Mouse (Mus musculus) cerebellum, postnatal 10 days (tissue): ENCODE data around the gene Cog3.
A peak's percentile ranks its signal among the peaks of the same experiment; 100 is the strongest.

ENCODE experiments used
- DNase-seq, 2 experiments: peaks; one replicate each; pipeline ENCODE4 v3.0.0; 2021; ENCODE audit warnings: mixed read lengths in 2 of 2

Cog3 gene

DNA sequence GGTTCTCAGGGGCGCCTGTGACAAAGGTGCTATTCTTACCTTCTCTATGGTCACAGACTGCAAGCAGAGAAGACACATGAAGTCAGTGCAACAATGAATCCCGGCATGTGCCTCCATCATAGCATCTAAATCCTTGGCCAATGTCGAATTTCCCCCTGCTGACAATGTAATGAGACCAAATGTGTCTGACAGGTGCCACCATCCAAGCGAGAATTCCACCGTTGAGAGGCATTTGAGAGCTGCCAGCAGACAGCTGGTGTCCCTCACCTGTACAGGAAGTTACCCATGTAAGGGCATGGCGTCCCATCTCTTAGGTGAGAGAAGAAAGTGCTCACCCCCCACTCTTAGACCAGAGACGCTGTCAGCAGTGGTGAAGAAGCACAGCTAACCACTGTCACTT lies 4.1 kb upstream of the Cog3 start:
- peak; percentile 78 for DNase-seq

- peak in 1 of 2 experiments; percentile 15 for DNase-seq
These were observed 3.5 kb upstream of the Cog3 start for GRCm38 (mm10) chr14:75757821-75758220.

GRCm38 (mm10) chr14:75756971-75757370 lies 2.7 kb upstream of the Cog3 start:
- DNase-seq, result no peak

GRCm38 (mm10) chr14:75753206-75753605 lies 1.1 kb downstream of the Cog3 start:
- DNase-seq, result no peak

DNA sequence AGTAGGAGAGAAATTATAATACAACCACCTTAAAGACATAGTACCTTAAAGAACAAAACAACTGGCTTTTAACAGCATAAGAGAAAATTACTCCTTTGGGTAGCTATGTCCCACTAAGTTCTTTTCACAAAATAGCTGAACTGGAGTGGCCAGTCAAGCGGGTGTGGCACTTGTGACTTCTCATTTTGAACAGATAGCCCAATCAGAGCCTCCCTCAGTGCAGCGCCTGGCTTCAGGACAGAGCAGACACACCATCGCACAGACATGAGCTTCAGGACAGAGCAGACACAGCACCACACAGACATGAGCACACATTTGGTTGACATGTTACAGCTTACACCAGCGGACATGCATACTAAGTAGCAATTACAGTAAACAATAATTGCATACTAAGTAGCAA lies 3.3 kb downstream of the Cog3 start:
- no peak for DNase-seq

DNA sequence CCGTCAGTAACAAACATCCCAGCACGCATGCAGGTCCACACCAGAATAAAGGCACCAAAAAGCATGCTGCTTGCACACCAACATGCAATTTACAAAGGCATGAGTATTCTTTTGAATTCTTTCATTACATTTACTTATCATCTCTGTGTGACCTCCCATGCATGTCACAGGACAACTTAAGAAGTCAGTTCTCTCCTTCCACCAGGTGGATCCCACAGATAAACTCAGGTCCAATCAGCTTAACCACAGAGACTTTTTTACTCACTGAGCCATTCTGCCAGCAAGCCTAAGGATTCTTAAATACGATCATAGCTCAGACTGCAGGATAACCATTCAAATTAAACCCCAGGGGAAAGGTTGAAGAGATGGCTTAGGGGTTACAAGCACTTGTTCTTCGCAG lies 5.2 kb downstream of the Cog3 start:
- no peak for DNase-seq

- no peak for DNase-seq
These were observed 6.4 kb downstream of the Cog3 start for GRCm38 (mm10) chr14:75747960-75748359.

DNA sequence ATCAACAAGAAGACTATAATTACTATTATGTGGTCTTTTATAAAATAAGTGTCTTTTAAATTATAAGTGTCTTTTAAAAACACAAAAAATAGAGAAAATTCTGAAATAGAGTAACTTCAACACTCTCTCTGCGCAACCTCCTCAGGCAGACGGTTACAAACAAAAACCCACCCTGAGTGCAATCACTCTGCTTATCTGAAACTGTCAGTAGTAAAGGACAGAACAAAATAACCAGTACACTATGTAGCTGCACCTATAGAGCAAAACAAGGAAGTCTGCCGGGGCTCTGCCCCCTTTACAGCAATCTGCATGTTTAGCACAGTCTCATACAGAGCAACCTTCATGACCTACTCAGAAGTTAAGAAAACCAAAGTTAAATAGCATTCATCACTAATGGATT lies 12.4 kb downstream of the Cog3 start:
- DNase-seq, result no peak

DNA sequence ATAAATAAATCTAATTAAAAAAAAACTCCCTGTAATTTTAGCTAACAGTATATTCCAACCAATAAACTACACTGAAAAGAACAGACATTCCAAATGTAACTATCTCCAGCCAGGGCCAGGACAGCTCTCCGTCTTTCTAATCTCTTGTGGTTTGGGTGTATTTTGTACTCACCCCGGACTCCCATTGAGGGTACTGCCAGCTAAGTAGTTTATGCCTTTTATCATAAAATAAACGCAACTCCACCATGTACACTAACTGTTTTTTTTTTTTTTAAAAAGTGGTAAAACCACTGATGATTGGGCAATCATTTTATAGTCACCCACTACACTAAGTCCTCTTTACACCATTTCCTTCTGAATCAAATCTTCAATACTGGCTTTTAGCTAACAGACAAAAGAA lies 18.7 kb downstream of the Cog3 start:
- DNase-seq, result no peak

DNA sequence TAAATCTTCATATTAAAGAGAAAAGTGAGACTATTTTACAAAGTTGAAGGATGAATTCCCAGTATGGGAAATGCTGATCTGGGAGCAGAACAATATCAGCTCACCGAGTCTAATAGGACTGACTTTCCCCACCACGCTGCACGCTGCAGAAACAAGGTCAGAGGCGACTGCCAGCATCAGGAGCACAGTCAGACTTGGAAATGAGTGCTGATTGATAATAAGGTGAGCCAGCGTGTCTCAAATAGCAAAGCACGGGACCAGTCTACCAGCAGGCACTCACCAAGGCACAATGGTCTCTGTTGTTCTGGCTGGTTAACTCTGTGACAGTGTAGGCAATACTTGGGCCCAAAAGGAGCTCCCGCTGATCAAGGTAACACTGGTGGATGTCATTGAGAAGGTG lies 21.7 kb downstream of the Cog3 start:
- DNase-seq, result no peak

DNA sequence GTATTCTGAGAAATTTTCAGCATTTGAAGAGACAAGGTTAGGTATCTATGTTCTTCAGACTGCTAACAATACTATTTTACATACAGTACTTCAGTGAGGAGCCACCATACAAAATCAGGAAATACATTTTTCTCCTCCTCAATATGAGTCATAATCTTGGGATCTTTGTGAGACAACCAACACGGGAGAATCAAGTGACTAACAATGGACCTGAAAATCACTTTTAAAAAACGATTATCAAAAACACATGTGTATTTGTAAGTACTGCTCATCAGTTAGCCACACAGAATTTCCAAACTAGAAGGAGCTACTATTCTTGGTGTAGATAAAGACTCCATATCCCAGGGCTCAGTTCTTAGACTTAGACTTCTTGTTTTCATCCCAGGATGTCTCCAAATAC lies 23.0 kb downstream of the Cog3 start:
- DNase-seq, result no peak

- no peak for DNase-seq
These were observed 26.2 kb downstream of the Cog3 start for GRCm38 (mm10) chr14:75728111-75728510.

GRCm38 (mm10) chr14:75727046-75727445 lies 27.3 kb downstream of the Cog3 start:
- DNase-seq, result peak in 1 of 2 experiments; percentile 29

DNA sequence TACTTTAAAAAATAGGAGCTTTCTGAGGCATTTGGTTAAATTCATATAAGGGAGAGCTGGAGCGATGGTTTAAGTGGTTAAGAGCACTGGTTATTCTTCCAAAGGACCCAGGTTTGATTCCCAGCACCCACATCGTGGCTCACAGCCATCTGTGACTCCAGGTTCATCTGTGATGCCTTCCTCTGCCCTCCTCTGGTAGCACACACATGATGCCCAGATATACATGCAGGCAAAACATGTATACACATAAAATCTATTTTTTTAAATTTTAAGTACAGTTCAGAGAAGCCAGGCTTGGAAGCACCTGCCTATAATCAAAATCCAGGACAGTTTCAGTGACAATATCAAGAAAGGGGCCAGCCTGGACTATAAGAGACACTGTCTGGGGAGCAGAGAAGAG lies 31.5 kb downstream of the Cog3 start:
- no peak for DNase-seq

DNA sequence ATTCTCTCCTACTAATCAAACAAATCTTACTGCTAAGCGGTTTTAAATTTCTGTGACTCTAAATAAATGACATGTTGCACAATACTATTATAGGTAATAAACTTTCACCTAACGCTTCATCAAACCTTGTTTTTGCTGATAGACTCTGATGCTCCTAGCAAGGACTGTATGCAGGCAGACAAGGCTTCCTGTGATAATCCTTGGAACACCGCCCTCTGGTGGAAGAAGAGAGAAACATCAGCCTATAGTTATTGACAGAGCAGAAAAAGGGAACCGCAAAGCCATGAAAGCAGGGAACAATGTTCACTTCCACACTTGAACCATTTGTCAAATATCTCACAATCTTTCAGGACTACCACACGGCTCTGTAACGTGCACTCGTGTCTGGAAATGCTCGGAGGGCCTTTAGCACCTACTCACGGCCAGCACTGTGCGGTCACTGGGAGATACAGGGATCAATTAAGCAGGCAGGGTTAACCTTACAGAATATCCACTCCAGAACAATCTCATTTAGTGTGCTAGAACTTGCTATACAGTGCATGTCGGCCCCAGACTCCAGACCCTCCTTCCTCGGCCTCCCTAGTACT lies 32.2 kb downstream of the Cog3 start:
- peak; percentile 77 to 84 for DNase-seq

- no peak for DNase-seq
These were observed 34.2 kb downstream of the Cog3 start for GRCm38 (mm10) chr14:75720121-75720520.

GRCm38 (mm10) chr14:75716410-75716809 lies 37.9 kb downstream of the Cog3 start:
- DNase-seq, result no peak

DNA sequence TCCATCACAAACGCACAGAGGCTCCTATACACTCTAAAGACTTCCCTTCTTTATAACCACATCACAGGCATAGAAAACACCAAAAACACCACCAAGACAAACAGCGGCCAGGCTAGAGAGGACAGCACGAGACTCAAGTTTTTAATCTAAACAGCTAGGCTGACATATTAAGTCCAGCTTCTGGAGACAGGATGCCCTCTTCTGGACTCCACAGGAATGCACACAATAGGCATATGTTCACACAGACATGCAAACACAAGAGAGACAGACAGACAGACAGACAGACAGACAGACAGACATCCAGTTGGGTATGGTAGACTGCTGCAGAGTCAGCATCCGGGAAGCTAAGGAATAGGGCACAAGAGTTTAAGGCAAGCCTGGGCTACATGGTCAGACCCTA lies 40.7 kb downstream of the Cog3 start:
- DNase-seq, result peak; percentile 17 to 27

- DNase-seq, result no peak
These were observed 41.6 kb downstream of the Cog3 start for GRCm38 (mm10) chr14:75712687-75713086.

GRCm38 (mm10) chr14:75711731-75712130 lies 42.6 kb downstream of the Cog3 start:
- DNase-seq, result no peak

- DNase-seq, result no peak
These were observed 45.3 kb downstream of the Cog3 start for GRCm38 (mm10) chr14:75708986-75709385.

DNA sequence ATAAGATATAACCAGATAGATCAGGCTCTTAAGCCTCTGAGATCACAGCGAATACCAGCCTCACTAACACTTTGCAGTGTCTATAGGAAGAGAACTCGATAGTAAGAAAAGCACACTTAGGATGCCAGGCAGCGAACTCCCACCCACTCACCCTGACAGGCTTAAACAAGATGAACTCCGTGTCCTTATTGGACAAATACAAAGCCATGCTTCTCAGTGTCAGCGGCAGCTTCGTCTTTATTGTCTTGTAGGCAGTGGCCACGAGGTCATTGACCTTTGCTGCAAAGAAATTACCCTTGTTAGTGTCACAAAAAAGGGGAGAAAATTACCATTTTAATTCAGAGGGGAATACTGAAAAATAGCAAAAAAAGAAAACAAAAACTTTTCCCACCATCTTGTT lies 46.5 kb downstream of the Cog3 start:
- DNase-seq, result no peak

- no peak for DNase-seq
These were observed 47.7 kb downstream of the Cog3 start for GRCm38 (mm10) chr14:75706647-75707046.

GRCm38 (mm10) chr14:75697928-75698327 lies 56.4 kb downstream of the Cog3 start:
- no peak for DNase-seq

DNA sequence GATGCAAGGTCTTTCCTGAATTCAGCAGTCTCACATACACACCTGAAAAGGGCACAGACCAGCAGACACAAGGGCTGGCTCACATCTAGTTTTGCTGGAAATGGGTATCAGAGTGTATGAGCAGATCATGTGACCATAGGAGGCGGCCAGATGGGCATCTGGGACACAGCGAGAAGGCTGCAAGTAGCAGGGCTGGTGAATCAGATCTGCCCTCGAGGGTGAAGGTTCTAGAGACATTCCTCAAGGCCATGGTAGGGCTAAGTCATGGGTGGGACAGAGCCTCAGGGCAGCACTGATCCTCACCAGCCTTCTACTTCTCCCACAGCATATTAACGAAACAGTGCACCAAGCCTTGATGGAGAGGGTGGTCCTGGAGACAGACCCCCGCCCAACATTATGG lies 58.2 kb downstream of the Cog3 start:
- DNase-seq, result no peak

DNA sequence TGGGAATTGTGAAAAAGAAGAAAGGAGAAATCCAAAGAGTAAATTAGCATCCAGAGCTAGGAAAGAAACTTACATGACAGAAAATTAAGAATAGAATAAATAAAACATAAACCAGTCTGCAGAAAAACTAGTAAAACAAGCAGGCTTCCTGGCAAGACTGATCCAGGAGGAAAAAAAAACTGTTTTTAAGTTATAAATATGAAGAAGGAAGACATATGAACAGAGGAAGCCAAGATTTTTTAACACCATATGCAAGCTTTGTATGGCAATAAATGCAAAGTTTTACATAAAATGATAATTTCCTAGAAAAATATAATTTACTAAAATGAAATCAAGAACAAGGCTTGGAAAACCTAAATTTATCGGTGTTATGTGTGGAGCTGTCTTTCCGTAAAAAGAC lies 63.9 kb downstream of the Cog3 start:
- no peak for DNase-seq
